Mouse (Mus musculus): ENCODE measurements around the gene Gm10778.

Gm10778 gene

DNA sequence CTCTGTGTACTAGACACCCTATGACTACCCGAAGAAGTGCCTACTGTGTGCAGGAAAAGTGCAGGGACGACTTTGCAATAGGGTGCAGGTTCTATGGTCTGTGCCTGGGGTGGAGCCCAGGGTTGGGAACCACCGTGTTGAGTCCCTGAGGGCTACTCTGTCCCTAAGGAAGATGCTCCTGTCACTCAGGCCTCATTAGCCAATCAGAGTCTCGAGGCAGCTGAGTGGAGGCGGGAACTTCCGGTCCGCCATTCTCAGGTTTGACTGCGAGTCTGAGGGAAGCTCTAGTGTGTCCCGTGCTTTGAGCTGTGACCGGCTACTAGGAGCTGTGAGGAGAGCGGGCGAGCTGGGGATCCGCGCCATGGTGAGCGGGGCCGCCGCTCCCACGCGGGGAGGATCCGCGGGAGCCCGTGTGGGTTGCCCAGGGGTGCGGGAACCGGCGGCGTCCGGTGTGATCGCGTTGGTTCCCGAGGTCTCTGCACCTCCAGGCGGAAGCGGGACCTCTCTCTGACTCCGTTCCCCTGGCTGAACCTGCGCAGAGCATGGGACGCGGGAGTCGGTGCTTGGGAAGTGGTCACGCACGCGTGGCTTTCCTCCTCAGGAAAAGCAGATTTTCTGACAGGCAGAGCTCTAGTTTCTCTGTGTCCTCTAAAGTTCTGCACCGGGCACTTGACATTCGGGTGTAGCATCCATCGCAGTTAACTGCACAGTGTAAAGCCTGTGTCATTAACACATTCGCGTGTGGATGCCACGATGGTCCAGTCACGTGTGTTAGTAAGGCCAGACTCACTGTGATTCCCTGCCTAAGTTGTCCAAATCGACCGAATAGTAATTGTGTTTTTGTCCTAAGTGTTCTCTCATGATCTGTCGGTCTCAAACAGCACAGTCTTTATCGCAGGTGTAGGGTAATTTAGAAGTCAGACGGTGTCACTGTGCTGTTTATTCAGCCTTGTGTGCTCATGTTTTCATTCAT lies at the start of gene Gm10778:
Gene Gm10778 (plus strand): TSS at position 257 of the 973 bp plus-strand sequence.
- DNase-seq = peak; percentile 89 to 91

DNA sequence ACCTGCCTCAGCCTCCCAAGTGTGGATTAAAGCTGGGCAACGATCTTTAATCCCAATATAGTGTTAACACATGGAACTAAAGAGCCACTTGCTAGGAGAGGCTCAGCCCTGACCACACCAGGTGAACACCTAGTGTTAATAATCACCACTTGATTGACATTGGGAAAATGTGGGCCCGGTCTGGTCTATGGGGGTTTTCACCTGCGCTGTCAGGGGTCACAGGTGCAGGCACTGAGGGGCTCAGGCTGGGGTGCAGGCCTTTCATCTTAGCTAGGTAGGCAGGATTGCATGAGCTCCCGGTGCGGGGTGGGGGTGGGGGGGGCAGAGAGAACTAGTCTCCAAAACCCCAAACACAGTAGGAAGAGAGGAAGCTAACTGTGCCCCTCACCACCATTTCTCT lies 49.2 kb upstream of the Gm10778 start:
- no peak for DNase-seq

DNA sequence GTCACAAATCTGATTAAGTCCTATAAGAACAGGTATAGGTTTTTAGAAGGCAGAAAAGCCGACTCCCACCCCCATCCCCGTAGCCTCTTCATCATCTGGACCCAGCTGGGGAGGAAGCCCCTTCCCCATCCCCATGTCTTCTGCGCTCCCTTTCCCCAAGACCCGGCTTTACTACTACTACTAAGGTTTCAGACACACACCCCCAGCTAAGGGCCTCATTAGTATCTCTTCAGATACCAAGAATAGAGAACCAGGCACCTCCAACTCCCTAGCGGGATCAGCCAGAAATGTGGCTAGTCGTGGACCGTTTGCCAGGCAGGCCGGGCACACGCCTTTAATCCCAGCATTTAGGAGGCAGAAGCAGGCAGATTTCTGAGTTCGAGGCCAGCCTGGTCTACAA lies 48.8 kb upstream of the Gm10778 start:
- DNase-seq = no peak

GRCm38 (mm10) chr10:81600738-81601203 lies 48.1 kb upstream of the Gm10778 start, which contains the start of gene Tle6:
Gene Tle6, minus strand, starts transcription at chr10:81601073.
- DNase-seq = peak; percentile 97 to 98

DNA sequence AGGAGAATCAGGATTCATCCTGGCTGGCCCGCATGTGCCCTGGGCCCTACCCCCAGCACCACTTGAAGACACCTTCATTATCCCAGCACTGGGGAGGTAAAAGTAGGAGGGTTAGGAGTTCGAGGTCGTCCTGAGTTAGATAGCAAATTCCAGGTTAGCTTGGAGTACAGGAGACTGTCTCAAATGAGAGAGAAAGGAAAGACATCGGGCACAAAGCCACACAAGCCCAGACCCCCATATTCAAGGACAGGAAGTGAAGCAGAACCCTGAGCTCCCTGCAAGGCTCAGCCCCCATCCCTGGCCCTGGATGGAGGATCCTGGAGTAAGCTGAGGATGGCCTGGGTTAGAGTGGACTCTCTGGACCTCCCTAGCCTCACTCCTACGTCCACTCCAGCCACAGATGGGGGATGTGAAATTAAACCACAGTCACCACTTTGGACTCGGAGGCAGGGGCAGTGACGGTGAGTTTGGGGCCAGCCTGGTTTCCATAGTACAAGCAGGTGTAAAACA lies 47.4 kb upstream of the Gm10778 start:
- peak in 1 of 2 experiments; percentile 25 for DNase-seq

GRCm38 (mm10) chr10:81602741-81603151 lies 46.1 kb upstream of the Gm10778 start:
- DNase-seq = peak; percentile 57 to 73

DNA sequence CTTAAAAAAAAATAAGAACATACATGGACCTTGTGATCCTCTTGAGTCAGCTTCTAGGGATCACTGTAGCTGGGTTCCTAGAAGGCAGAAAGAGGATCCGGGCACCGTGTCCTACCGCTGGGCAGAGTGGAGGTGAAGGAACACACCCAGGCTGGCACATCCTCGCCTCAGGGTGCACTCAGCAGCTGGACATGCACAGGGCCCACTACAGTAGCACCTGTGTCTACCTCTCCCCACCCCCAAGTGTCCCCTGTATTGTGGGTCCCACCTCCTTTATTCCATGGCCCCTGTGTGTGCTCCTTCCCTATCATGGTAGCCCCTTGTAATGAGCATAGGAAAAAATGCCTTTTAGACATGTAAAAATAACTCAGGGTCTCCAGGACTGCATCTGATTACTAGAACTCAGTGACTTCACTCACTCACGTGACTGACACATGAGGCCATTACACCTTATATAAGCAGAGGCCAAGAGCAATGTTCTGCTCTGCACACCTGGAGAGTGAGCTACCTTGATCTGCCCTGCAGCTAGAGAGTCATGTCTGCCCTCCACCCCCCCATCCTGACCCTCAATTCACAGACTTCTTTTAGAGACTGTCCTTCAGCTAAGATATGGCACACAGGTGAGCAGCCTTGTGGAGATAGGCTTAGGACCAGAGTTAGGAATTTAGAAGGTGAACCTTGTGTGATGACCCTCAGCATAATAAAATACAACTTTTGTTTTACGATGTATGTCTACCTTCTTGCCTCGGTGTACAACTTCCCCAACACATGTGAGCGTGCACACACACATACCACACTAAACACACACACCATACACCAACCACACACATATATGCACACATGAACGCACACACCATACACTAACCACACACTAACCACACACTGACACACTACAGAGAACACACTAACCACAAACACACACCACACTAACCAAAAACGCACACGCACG lies 44.6 kb upstream of the Gm10778 start:
- DNase-seq = peak in 1 of 2 experiments; percentile 29

DNA sequence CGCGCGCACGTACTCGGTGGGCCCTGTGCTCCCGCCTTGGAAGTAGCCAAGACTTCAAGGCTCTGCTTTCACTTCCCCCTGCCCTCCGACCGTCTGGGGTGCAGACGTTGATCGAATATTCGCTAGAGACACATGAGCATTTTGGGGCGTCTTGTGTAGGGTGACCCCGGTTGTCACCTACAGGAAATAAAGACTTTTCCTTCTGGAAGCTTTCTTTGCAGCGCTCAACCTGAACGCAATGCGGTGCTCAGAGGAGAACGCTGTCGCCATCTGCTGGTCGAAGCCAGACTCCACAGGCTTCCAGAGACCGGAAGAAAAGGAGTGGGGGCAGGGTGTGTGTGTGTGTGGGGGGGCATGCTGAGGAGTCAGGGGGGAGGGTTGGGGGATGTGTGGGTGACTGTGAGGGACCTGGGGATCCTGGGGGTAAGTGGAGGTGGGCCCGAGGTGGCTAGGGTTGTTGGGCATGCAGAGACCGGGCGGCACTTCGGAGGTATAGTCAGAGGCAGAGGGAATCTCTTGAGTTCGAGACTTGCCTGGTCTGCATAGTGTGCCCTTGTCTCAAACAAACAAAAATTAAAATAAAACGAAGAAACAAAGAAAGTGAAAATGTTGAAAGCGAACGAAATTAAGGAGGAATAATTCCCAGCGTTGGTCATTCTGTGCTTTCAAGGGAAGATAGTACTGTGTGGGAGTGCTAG lies 43.7 kb upstream of the Gm10778 start:
- peak; percentile 90 to 93 for DNase-seq

- DNase-seq = no peak
Measured at GRCm38 (mm10) chr10:81605666-81605973, 43.2 kb upstream of the Gm10778 start.

- DNase-seq = peak; percentile 91 to 96
Measured at GRCm38 (mm10) chr10:81605974-81606751, 42.7 kb upstream of the Gm10778 start, which contains the start of gene BC025920. Gene BC025920, plus strand, starts transcription at chr10:81606270.

- peak in 1 of 2 experiments; percentile 41 for DNase-seq
Measured at GRCm38 (mm10) chr10:81608308-81608707, 40.6 kb upstream of the Gm10778 start.

GRCm38 (mm10) chr10:81612779-81613178 lies 36.1 kb upstream of the Gm10778 start:
- no peak for DNase-seq

- DNase-seq = no peak
Measured at GRCm38 (mm10) chr10:81615486-81615885, 33.4 kb upstream of the Gm10778 start.

- DNase-seq = no peak
Measured at GRCm38 (mm10) chr10:81619976-81620375, 28.9 kb upstream of the Gm10778 start.

- no peak for DNase-seq
Measured at GRCm38 (mm10) chr10:81620786-81621185, 28.1 kb upstream of the Gm10778 start.

- DNase-seq = no peak
Measured at GRCm38 (mm10) chr10:81623441-81623840, 25.4 kb upstream of the Gm10778 start.

GRCm38 (mm10) chr10:81626101-81626993 lies 22.5 kb upstream of the Gm10778 start:
- DNase-seq = peak in 1 of 2 experiments; percentile 36

DNA sequence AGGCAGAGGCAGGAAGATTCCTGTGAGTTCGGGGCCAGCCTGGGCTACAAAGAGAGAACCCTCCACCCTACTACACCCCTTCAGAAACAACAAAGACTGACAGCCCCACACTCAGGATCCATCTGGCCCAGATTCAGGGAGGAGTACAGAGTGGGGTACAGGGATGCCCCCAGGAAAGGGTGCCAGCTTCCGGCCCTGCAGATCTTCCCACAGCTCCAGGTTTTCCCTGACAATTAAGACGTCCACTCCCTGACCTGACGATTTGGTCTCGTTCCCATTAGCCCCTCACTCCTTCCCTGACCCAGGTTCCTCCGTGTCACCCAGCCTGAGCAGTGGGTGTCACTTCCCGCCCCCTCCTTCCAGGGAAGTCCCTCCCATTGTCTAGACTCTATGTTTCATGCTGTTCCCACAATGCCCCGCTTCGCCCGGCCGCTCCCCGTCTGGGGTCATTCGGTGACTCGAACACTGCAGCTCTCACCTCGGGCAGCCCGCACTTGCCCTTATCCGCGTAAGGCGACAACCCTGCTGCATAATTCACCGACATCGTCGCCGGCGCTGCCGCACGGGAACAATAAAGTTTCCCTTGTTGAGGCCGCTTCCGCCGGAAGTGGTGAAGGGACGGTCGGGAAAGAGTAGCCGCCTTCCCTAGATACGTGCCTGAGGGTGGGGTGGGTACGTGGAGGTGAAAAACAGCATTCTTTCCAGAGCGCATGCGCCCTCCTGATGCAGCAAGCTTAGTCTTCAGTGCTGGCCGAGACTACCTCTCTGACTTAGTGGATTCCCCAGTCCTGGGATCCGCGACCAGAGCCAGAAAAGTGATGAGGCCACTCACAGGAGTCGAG lies 21.6 kb upstream of the Gm10778 start, which contains the start of gene Sirt6:
Gene Sirt6 (minus strand): TSS at position 804 of the 842 bp plus-strand sequence.
- DNase-seq = peak; percentile 92 to 95

- peak in 1 of 2 experiments; percentile 63 for DNase-seq
Measured at GRCm38 (mm10) chr10:81627836-81628220, 21.0 kb upstream of the Gm10778 start.

Measured in cerebellum, postnatal 25 days (tissue).